In the genomic region with DNA sequence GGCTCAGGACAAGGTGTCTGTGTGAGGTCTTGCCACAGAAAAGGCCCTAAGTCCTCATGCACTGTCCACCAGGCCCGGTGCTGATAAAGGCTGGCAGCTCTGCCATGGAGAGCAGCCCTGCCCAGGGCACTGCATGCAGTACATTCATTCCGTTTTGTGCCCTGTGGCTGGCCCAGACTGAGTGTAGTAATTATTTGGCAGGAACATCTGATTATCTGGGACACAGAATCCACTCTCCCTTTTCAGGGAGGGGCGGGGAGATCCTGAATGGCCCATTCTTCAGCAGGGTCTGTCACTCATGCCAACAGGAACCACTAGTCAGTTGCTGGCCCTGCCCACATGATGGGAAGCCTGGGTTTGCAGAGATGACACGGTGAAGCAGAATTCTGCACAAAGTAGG, we compare ENCODE assay signal across 10 mouse cellular contexts. TPM values are rescaled to one million over a fixed set of nuclear protein-coding genes. Genes with fewer than 3 reads are reported as not detected.
DNase-seq lines count a peak whose midpoint lies in the region; ATAC-seq and TF ChIP-seq lines count a peak whose summit lies in the region.
"Had no signal": no experiment of that assay in that cellular context is flagged by ENCODE, and none has a peak within 500 bp of the region (broad histone marks: within the 10 kb centered on the region; RNA-seq: fewer than 3 reads in every experiment).

No protein-coding gene starts in this region.

- no peak for TF ChIP-seq CTCF in brain, embryonic 14.5 days (IDR thresholded peaks at IDR 0.05; ENCODE audit: borderline replicate concordance, extremely low read depth, insufficient read depth, insufficient read length)
- no peak for TF ChIP-seq CTCF in heart, postnatal 0 days (IDR thresholded peaks at IDR 0.05; ENCODE audit: low read depth)

- H3K9me3 ChIP-seq in forebrain, embryonic 14.5 days (replicated peaks; ENCODE audit: control insufficient read depth, low read length) = no peaks in the 10 kb centered on the region
- no peaks in the 10 kb centered on the region for H3K9me3 ChIP-seq in forebrain, embryonic 12.5 days
- no peaks in the 10 kb centered on the region for H3K9me3 ChIP-seq in heart, postnatal 0 days (replicated peaks; ENCODE audit: control insufficient read depth, low read length)

- no peak overlapping the region for H3K4me2 ChIP-seq in forebrain, embryonic 14.5 days (ENCODE audit: low read length)
- H3K4me2 ChIP-seq in forebrain, embryonic 12.5 days = no peak overlapping the region
- H3K4me2 ChIP-seq in heart, postnatal 0 days (ENCODE audit: low read depth, low read length) = no peak overlapping the region

- peak; percentile 62; the same call in 1 of the 2 replicates for ATAC-seq in forebrain, embryonic 14.5 days
- no peak for ATAC-seq in forebrain, embryonic 12.5 days (ENCODE audit: low FRiP score)
- ATAC-seq in heart, postnatal 0 days (ENCODE audit: insufficient read depth, low read depth) = peak; percentile 45; the same call in 1 of the 2 replicates

- no peak overlapping the region for H3K4me3 ChIP-seq in forebrain, embryonic 14.5 days (ENCODE audit: low read depth, low read length)
- no peak overlapping the region for H3K4me3 ChIP-seq in forebrain, embryonic 12.5 days (replicated peaks)
- no peak overlapping the region for H3K4me3 ChIP-seq in heart, postnatal 0 days (ENCODE audit: low read depth, low read length)

- no peak overlapping the region for H3K9ac ChIP-seq in forebrain, embryonic 14.5 days (ENCODE audit: low read length)
- H3K9ac ChIP-seq in forebrain, embryonic 12.5 days = no peak overlapping the region
- H3K9ac ChIP-seq in heart, postnatal 0 days (replicated peaks; ENCODE audit: low read depth, low read length) = no peak overlapping the region
- H3K9ac ChIP-seq: liver, embryonic 14.5 days had no signal

- no peak for TF ChIP-seq EP300 in heart, postnatal 0 days (IDR thresholded peaks at IDR 0.05; ENCODE audit: low read depth)

- DNase-seq in forebrain, embryonic 14.5 days (ENCODE audit: low spot score) = peak; percentile 61
- peak; percentile 73 for DNase-seq in brain, embryonic 14.5 days (ENCODE audit: low read depth)
- DNase-seq in heart, postnatal 0 days (ENCODE audit: low spot score) = no peak
- peak; percentile 34 to 51 for DNase-seq in left cerebral cortex, postnatal 36 days (ENCODE audit: low spot score in 2 of 2)
- DNase-seq in urinary bladder, postnatal 25 days (ENCODE audit: low spot score) = no peak
- DNase-seq in testis, postnatal 14 days (ENCODE audit: low spot score) = no peak
- DNase-seq in spleen, adult 12 weeks (ENCODE audit: low spot score) = no peak
- DNase-seq: B cell, adult 2 months had no signal

- peaks cover 97% of the 10 kb centered on the region for H3K36me3 ChIP-seq in forebrain, embryonic 14.5 days (ENCODE audit: control insufficient read depth, insufficient read depth, low read length)
- peaks cover 94% of the 10 kb centered on the region for H3K36me3 ChIP-seq in forebrain, embryonic 12.5 days (replicated peaks)
- H3K36me3 ChIP-seq in heart, postnatal 0 days (replicated peaks; ENCODE audit: control insufficient read depth, insufficient read depth, low read length) = peaks cover 100% of the 10 kb centered on the region

- TF ChIP-seq POLR2A in brain, embryonic 14.5 days (IDR thresholded peaks at IDR 0.05; ENCODE audit: borderline replicate concordance, extremely low read depth, insufficient read depth, insufficient read length, poor library complexity, severe bottlenecking) = no peak

- H3K27ac ChIP-seq in forebrain, embryonic 14.5 days (ENCODE audit: low read depth, low read length) = no peak overlapping the region
- no peak overlapping the region for H3K27ac ChIP-seq in forebrain, embryonic 12.5 days
- H3K27ac ChIP-seq in heart, postnatal 0 days (ENCODE audit: low read depth) = no peak overlapping the region
- H3K27ac ChIP-seq: liver, embryonic 14.5 days had no signal

- intact Hi-C loops in left cerebral cortex, postnatal 36 days (cut with DNase I) = no loop called here

- 60% methylated on average over 4 of the region's 4 CpGs for WGBS in forebrain, embryonic 14.5 days
- WGBS in forebrain, embryonic 12.5 days = 88% methylated on average over 4 of the region's 4 CpGs
- WGBS in heart, postnatal 0 days = 68% methylated on average over 4 of the region's 4 CpGs

- H3K27me3 ChIP-seq in forebrain, embryonic 14.5 days (replicated peaks; ENCODE audit: control insufficient read depth, insufficient read depth, low read length) = no peaks in the 10 kb centered on the region
- H3K27me3 ChIP-seq in forebrain, embryonic 12.5 days = no peaks in the 10 kb centered on the region
- H3K27me3 ChIP-seq in heart, postnatal 0 days (ENCODE audit: control insufficient read depth, insufficient read depth, low read length) = no peaks in the 10 kb centered on the region

- H3K4me1 ChIP-seq in forebrain, embryonic 14.5 days (ENCODE audit: control insufficient read depth, insufficient read depth, low read length) = no peaks in the 10 kb centered on the region
- H3K4me1 ChIP-seq in forebrain, embryonic 12.5 days = no peaks in the 10 kb centered on the region
- no peaks in the 10 kb centered on the region for H3K4me1 ChIP-seq in heart, postnatal 0 days (ENCODE audit: control insufficient read depth, insufficient read depth)

RNA-seq across cellular contexts. Expression of a gene that starts 29.1 kb away (rescaled TPM):
- polyA plus RNA-seq in forebrain, embryonic 14.5 days (2014; fragmentation: Nextera tagmentation; extraction: Ambion mirVana) = 0.48 and 0.62 TPM in 2 replicates
- 0.14 and 0.29 TPM in 2 replicates for polyA plus RNA-seq in forebrain, embryonic 12.5 days (2016; fragmentation: Nextera tagmentation; extraction: Ambion mirVana)
- polyA plus RNA-seq in brain, embryonic 14.5 days (2012; rRNA removed) = 0.28 and 0.81 TPM in 2 replicates
- total RNA-seq in heart, postnatal 0 days (2014; rRNA removed; ENCODE audit: low replicate concordance) = 0.23 and 4.3 TPM in 2 replicates
- polyA plus RNA-seq in heart, postnatal 0 days (2015; fragmentation: Nextera tagmentation; extraction: Ambion mirVana) = 0.61 and 0.74 TPM in 2 replicates
- under 1 TPM; 0.39 to 0.63 TPM for total RNA-seq in left cerebral cortex, postnatal 36 days (2021)

RNA-seq across cellular contexts. Expression of a gene that starts 30.9 kb away (rescaled TPM):
- 184 and 203 TPM in 2 replicates for polyA plus RNA-seq in forebrain, embryonic 14.5 days (2014; fragmentation: Nextera tagmentation; extraction: Ambion mirVana)
- polyA plus RNA-seq in forebrain, embryonic 12.5 days (2016; fragmentation: Nextera tagmentation; extraction: Ambion mirVana) = 144 and 153 TPM in 2 replicates
- polyA plus RNA-seq in brain, embryonic 14.5 days (2012; rRNA removed) = 116 and 141 TPM in 2 replicates
- 306 and 324 TPM in 2 replicates for total RNA-seq in heart, postnatal 0 days (2014; rRNA removed; ENCODE audit: low replicate concordance)
- 145 and 171 TPM in 2 replicates for polyA plus RNA-seq in heart, postnatal 0 days (2015; fragmentation: Nextera tagmentation; extraction: Ambion mirVana)
- total RNA-seq in left cerebral cortex, postnatal 36 days (2021) = 100 to 1,000 TPM; 143 to 152 TPM

Comparison
In these comparisons a context has a peak if more than half of its experiments do, and no peak if none do; other contexts are left out.
1. DNase-seq: peak in forebrain, embryonic 14.5 days (single experiment), brain, embryonic 14.5 days (single experiment) and left cerebral cortex, postnatal 36 days (2 of 2); none in heart, postnatal 0 days (single experiment), urinary bladder, postnatal 25 days (single experiment), testis, postnatal 14 days (single experiment) and spleen, adult 12 weeks (single experiment).